Mouse (Mus musculus) ES-E14 (cell line): Measurements from ENCODE around the gene Olfr693. TPM values are rescaled to one million over a fixed set of nuclear protein-coding genes. Genes with fewer than 3 reads are reported as not detected.

Experiments
- DNase-seq: peaks from one replicate; pipeline ENCODE4 v3.0.0-alpha.2; 2013; ENCODE audit warnings: low read depth, low spot score
- H3K27ac ChIP-seq: 2 replicates; pipeline ENCODE4 v1.5.1; 2012; ENCODE audit warnings: low read depth, mild to moderate bottlenecking, low read length, moderate library complexity, mixed read lengths; ENCODE audit not compliant: poor library complexity, insufficient read depth, severe bottlenecking
- H3K36me3 ChIP-seq: 2 replicates; pipeline ENCODE4 v1.6.1; 2012; ENCODE audit warnings: mild to moderate bottlenecking, low read length, moderate library complexity, mixed read lengths; ENCODE audit not compliant: control insufficient read depth, poor library complexity, insufficient read depth, severe bottlenecking
- H3K4me1 ChIP-seq, 2 experiments: fragments of 150-350 bp in 1 of 2; sonication (generic) in 1 of 2; 2 replicates each; pipeline ENCODE4 v1.6.1; 2012; ENCODE audit warnings: low read length in 2 of 2, mild to moderate bottlenecking in 1 of 2, mixed read lengths in 1 of 2; ENCODE audit not compliant: control insufficient read depth in 2 of 2, insufficient read depth in 2 of 2, poor library complexity in 1 of 2
- H3K4me3 ChIP-seq, 2 experiments: fragments of 150-350 bp in 1 of 2; sonication (generic) in 1 of 2; 2 replicates each; pipeline ENCODE4 v1.5.1; 2012; ENCODE audit warnings: low read length in 2 of 2, low read depth in 1 of 2, mild to moderate bottlenecking in 1 of 2, mixed read lengths in 1 of 2; ENCODE audit not compliant: insufficient read depth in 1 of 2, poor library complexity in 1 of 2, severe bottlenecking in 1 of 2
- H3K9ac ChIP-seq: 2 replicates; pipeline ENCODE4 v1.6.1; 2012; ENCODE audit warnings: low read depth, mild to moderate bottlenecking, low read length, mixed read lengths; ENCODE audit not compliant: poor library complexity, insufficient read depth, severe bottlenecking
- H3K9me3 ChIP-seq: fragments of 150-350 bp; sonication (generic); 2 replicates; pipeline ENCODE4 v1.6.1; 2012; ENCODE audit warnings: low read depth, mild to moderate bottlenecking, low read length; ENCODE audit not compliant: control insufficient read depth, insufficient read depth
- CHD2 ChIP-seq: IDR thresholded peaks from 2 replicates; pipeline ENCODE4 v1.6.1; 2014; ENCODE audit warnings: mild to moderate bottlenecking, low read depth, low read length, inconsistent platforms
- HCFC1 ChIP-seq: IDR thresholded peaks from 2 replicates; pipeline ENCODE4 v1.6.1; 2012; ENCODE audit warnings: low read length, inconsistent platforms, borderline replicate concordance; ENCODE audit not compliant: insufficient read depth
- MAFK ChIP-seq: IDR thresholded peaks from 2 replicates; pipeline ENCODE4 v1.6.1; 2014; ENCODE audit warnings: mild to moderate bottlenecking, low read depth, low read length, inconsistent platforms; ENCODE audit not compliant: insufficient read depth
- ZC3H11A ChIP-seq: IDR thresholded peaks from 2 replicates; pipeline ENCODE4 v1.6.1; 2012; ENCODE audit warnings: low read depth, mild to moderate bottlenecking, inconsistent platforms, low read length, borderline replicate concordance
- ZNF384 ChIP-seq: IDR thresholded peaks from 2 replicates; pipeline ENCODE4 v1.6.1; 2012; ENCODE audit warnings: low read depth, low read length, inconsistent platforms
- in situ Hi-C, 2 experiments: fragments of 600-800 bp; cut with MboI; formaldehyde crosslinking; loops; one replicate each; pipeline ENCODE4 v1.15.1; 2025; ENCODE audit warnings: low sequenced_read_pairs in 2 of 2, inconsistent platforms in 1 of 2; ENCODE audit not compliant: unreplicated experiment in 2 of 2
- total RNA-seq: library from RNA; depleted of rRNA; stranded (reverse); fragments of 300-350 nt; gene quantifications from 2 replicates; pipeline ENCODE4 v1.2.3, GENCODE M21; 2012

Gene Olfr693
- total RNA-seq, 1 experiment: not detected

GRCm38 (mm10) chr7:106651555-106652343 is 28.6 kb downstream of the Olfr693 start:
- no peak for TF ChIP-seq ZC3H11A
- in situ Hi-C loops: no loop called here
- no peak overlapping the region for H3K27ac ChIP-seq
- H3K9ac ChIP-seq: no peak overlapping the region
- DNase-seq: no peak
- no peaks in the 10 kb centered on the region for H3K4me1 ChIP-seq
- H3K9me3 ChIP-seq: peaks cover 4% of the 10 kb centered on the region; the same call in 1 of the 2 replicates
- no peaks in the 10 kb centered on the region for H3K36me3 ChIP-seq
- H3K4me3 ChIP-seq: no peak overlapping the region

GRCm38 (mm10) chr7:106649774-106650173 is 30.6 kb downstream of the Olfr693 start:
- Histone ChIP-seq H3K36me3 (no peaks in the 10 kb centered on the region), H3K4me3 (no peak overlapping the region), H3K9me3 (peaks cover 4% of the 10 kb centered on the region; the same call in 1 of the 2 replicates), H3K9ac (no peak overlapping the region), H3K27ac (no peak overlapping the region), H3K4me1 (no peaks in the 10 kb centered on the region)
- no peak for DNase-seq
- no peak for TF ChIP-seq CHD2
- TF ChIP-seq ZC3H11A: no peak
- no peak for TF ChIP-seq MAFK
- no peak for TF ChIP-seq HCFC1
- TF ChIP-seq ZNF384: no peak
- in situ Hi-C loops: no loop called here

- in situ Hi-C loops: no loop called here
- TF ChIP-seq HCFC1 (no peak), MAFK (no peak), CHD2 (no peak), ZC3H11A (no peak), ZNF384 (no peak)
- Histone ChIP-seq H3K9ac (no peak overlapping the region), H3K9me3 (peaks cover 11% of the 10 kb centered on the region), H3K4me3 (no peak overlapping the region), H3K27ac (no peak overlapping the region), H3K36me3 (no peaks in the 10 kb centered on the region), H3K4me1 (no peaks in the 10 kb centered on the region)
- peak; percentile 7 for DNase-seq
Observed at GRCm38 (mm10) chr7:106645261-106645660, 35.1 kb downstream of the Olfr693 start.

- DNase-seq: no peak
- H3K36me3 ChIP-seq: no peaks in the 10 kb centered on the region
- TF ChIP-seq ZNF384 (no peak), CHD2 (no peak), HCFC1 (no peak), ZC3H11A (no peak), MAFK (no peak)
- H3K4me1 ChIP-seq: no peaks in the 10 kb centered on the region
- H3K27ac ChIP-seq: no peak overlapping the region
- H3K4me3 ChIP-seq: no peak overlapping the region
- in situ Hi-C loops: no loop called here
- H3K9me3 ChIP-seq: peaks cover 9% of the 10 kb centered on the region
- H3K9ac ChIP-seq: no peak overlapping the region
Observed at GRCm38 (mm10) chr7:106644222-106644870, 36.0 kb downstream of the Olfr693 start.
